Mouse (Mus musculus): Measurements from ENCODE around the gene Serpinb3a.

- no peak for TF ChIP-seq CTCF (IDR thresholded peaks at IDR 0.05; ENCODE audit: control insufficient read depth, insufficient read depth, insufficient read length)
- no peak for TF ChIP-seq CEBPB (IDR thresholded peaks at IDR 0.05; ENCODE audit: low read depth)
- TF ChIP-seq MAX (IDR thresholded peaks at IDR 0.05): no peak
- no peak for TF ChIP-seq USF1 (IDR thresholded peaks at IDR 0.05; ENCODE audit: low read depth)
- TF ChIP-seq FOSL1 (IDR thresholded peaks at IDR 0.05; ENCODE audit: insufficient read depth, low read length, poor library complexity, severe bottlenecking): no peak
- no peak for TF ChIP-seq MYOG (IDR thresholded peaks at IDR 0.05; ENCODE audit: control insufficient read depth, extremely low read depth, insufficient read length)
Observed at GRCm38 (mm10) chr1:107025886-107026285, 26.2 kb downstream of the Serpinb3a start.

Measured in C2C12 (cell line).